Mouse (Mus musculus): ENCODE results near the gene Mdm2. TPM values are rescaled to one million over a fixed set of nuclear protein-coding genes. Genes with fewer than 3 reads are reported as not detected.

Gene Mdm2
- polyA plus RNA-seq, 1 experiment from 2014 or later, result 47.7 TPM

DNA sequence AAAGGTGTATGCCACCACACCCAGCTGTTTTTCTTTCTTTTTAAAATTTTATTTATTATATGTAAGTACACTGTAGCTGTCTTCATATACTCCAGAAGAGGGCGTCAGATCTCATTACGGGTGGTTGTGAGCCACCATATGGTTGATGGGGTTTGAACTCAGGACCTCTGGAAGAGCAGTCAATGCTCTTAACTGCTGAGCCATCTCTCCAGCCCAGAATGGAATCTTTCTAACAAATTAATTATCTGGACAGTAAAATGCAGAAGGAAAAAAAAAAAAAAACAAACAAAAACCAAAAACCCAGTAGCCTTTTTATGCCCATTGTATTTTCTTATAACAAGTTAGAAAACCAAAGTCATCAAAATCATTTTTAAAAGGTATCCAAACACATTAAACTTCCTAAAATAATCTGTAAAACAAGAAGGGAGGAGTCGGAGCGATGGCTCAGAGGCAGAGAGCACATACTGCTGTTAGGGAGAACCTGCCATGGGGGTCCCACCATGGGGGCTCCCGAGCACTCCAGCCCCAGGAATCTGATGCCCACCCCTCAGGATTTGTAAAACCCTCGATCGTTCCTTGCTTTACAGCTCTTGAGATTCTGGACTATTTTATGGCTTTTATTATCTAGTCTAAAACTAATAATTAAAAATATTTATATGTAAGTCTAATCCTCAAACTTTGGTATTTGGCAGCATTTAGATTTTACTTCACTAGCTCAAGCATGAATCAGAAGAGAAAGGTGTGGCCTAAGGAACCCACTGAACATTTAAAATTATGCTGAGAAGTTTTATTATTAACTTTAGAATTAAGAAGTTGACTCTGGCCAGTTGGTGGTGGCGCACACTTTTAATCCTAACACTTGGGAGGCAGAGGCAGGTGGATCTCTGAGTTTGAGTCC is 43.4 kb upstream of the Mdm2 start:
- no peak overlapping the region for H3K9ac ChIP-seq
- no peaks in the 10 kb centered on the region for H3K4me1 ChIP-seq
- H3K27ac ChIP-seq, result no peak overlapping the region
- H3K27me3 ChIP-seq, result no peaks in the 10 kb centered on the region
- peaks cover 79% of the 10 kb centered on the region for H3K36me3 ChIP-seq
- no peak for ATAC-seq (ENCODE audit: borderline replicate concordance, extremely low read depth, low FRiP score, low TSS enrichment)
- H3K9me3 ChIP-seq, result no peaks in the 10 kb centered on the region
- H3K4me3 ChIP-seq, result no peak overlapping the region
- 92% methylated on average over 8 of the region's 8 CpGs for WGBS
- no peak overlapping the region for H3K4me2 ChIP-seq

DNA sequence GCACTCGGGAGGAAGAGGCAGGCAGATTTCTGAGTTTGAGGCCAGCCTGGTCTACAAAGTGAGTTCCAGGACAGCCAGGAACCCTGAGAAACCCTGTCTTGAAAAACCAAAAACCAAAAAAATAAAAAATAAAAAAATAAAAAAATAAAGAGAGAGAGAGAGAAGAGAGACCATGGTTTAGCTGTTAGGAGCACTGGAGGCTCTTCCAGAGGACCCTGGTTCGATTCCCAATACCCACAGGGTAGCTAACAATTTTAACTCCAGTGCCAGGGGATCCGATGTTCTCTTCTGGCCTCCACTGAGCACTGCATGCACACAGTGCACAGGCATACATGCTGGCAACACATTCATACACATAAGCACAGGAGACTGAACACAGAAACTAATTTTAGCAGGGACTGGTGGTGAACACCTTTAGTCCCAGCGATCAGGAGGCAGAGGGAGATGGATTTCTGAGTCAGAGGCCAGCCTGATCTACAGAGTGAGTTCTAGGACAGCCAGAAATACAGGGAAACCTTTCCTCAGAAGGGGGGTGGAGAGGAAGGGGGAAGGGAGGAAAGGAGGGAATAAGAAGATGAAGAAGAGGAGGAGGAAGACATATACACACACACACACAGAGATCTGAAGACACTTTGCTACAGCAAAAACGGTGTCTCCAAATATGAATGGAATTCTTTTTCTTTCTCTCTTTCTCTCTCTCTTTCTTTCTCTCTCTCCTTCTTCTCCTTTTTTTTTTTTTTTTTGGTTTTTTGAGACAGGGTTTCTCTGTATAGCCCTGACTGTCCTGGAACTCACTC is 42.5 kb upstream of the Mdm2 start:
- Histone ChIP-seq H3K27me3 (no peaks in the 10 kb centered on the region), H3K9ac (no peak overlapping the region), H3K36me3 (peaks cover 74% of the 10 kb centered on the region), H3K9me3 (no peaks in the 10 kb centered on the region), H3K4me3 (no peak overlapping the region), H3K4me1 (no peaks in the 10 kb centered on the region), H3K4me2 (no peak overlapping the region), H3K27ac (no peak overlapping the region)
- no peak for ATAC-seq (ENCODE audit: borderline replicate concordance, extremely low read depth, low FRiP score, low TSS enrichment)
- WGBS, result 92% methylated on average over 5 of the region's 5 CpGs

- 98% methylated on average over 7 of the region's 7 CpGs for WGBS
- no peak overlapping the region for H3K4me2 ChIP-seq
- no peaks in the 10 kb centered on the region for H3K27me3 ChIP-seq
- no peaks in the 10 kb centered on the region for H3K9me3 ChIP-seq
- H3K36me3 ChIP-seq, result peaks cover 67% of the 10 kb centered on the region
- no peak overlapping the region for H3K27ac ChIP-seq
- no peak overlapping the region for H3K4me3 ChIP-seq
- no peak for ATAC-seq (ENCODE audit: borderline replicate concordance, extremely low read depth, low FRiP score, low TSS enrichment)
- no peaks in the 10 kb centered on the region for H3K4me1 ChIP-seq
- no peak overlapping the region for H3K9ac ChIP-seq
Measured at GRCm38 (mm10) chr10:117752304-117752821, 41.8 kb upstream of the Mdm2 start.

DNA sequence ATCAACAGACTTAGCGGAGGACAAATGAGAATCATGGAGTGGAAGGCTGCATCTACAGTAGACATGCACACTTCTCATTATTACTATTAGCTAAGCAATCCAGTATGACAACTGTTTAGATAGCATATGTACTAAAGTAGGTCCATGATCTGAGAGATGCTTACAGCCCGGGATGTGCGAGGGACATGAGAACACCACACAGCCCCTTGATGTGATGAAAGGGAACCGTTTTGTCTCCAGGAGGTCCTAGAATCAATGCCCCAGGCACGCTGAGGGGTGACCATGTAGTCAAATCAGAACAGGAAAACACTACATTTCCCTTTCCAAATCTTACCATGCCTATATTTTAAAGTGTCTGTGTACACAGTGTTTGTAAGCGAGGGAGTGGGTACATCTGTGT is 41.2 kb upstream of the Mdm2 start:
- H3K9me3 ChIP-seq, result no peaks in the 10 kb centered on the region
- H3K4me3 ChIP-seq, result no peak overlapping the region
- H3K36me3 ChIP-seq, result peaks cover 61% of the 10 kb centered on the region
- 95% methylated on average over 6 of the region's 6 CpGs for WGBS
- no peak for ATAC-seq (ENCODE audit: borderline replicate concordance, extremely low read depth, low FRiP score, low TSS enrichment)
- H3K4me1 ChIP-seq, result no peaks in the 10 kb centered on the region
- no peak overlapping the region for H3K27ac ChIP-seq
- no peak overlapping the region for H3K9ac ChIP-seq
- no peaks in the 10 kb centered on the region for H3K27me3 ChIP-seq
- H3K4me2 ChIP-seq, result no peak overlapping the region

DNA sequence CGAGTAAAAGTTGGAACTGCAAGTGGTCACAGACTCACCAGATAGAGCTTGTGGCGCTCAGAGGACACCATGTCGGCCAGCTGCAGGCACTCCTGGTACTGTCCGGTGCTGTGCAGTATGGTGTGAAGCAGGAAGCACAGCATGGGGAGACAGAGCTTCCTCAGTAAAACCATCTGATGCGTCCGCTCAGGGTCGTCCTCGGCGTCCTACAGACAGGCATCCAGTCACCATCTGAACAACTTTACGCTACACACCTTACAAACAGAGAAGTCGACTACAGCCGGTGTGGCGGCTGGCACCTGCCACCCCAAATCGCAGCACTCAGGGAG is 40.7 kb upstream of the Mdm2 start:
- Histone ChIP-seq H3K27me3 (no peaks in the 10 kb centered on the region), H3K27ac (no peak overlapping the region), H3K4me3 (no peak overlapping the region), H3K36me3 (peaks cover 56% of the 10 kb centered on the region), H3K9ac (no peak overlapping the region), H3K9me3 (no peaks in the 10 kb centered on the region), H3K4me2 (no peak overlapping the region), H3K4me1 (no peaks in the 10 kb centered on the region)
- ATAC-seq (ENCODE audit: borderline replicate concordance, extremely low read depth, low FRiP score, low TSS enrichment), result no peak
- 93% methylated on average over 14 of the region's 14 CpGs for WGBS

GRCm38 (mm10) chr10:117750529-117751281 is 40.1 kb upstream of the Mdm2 start:
- 95% methylated on average over 5 of the region's 5 CpGs for WGBS
- no peak for ATAC-seq (ENCODE audit: borderline replicate concordance, extremely low read depth, low FRiP score, low TSS enrichment)

DNA sequence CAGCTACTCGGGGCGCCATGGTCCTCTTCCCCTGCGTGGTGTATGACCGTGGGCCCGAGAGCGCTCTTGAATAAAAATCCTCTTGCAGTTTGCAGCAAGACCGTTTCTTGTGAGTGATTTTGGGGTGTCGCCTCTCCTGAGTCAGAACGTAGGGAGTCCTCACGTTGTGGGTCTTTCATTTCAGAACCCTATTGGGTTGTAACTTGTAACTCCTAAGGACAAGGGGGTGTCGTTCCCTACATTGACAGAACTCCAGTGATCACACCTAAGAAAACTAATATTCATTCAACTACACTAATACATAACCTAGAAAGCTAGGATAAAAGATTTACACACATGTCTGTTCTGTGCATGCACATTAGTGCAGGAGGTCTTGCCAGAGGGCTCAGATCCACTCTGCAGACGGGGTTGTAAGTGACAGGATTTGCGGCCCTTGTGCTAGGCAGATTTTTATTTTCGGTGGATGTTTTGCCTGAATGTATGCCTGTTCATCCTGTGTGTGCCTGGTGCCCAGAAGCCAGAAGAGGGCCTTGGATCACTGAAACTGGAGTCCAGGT is 39.3 kb upstream of the Mdm2 start:
- H3K4me3 ChIP-seq, result no peak overlapping the region
- no peaks in the 10 kb centered on the region for H3K9me3 ChIP-seq
- no peak overlapping the region for H3K9ac ChIP-seq
- H3K36me3 ChIP-seq, result peaks cover 42% of the 10 kb centered on the region
- no peak overlapping the region for H3K4me2 ChIP-seq
- 93% methylated on average over 14 of the region's 14 CpGs for WGBS
- no peak overlapping the region for H3K27ac ChIP-seq
- 0 out of 2 replicates have a peak, but pooled peaks cover 6% of the 10 kb centered on the region for H3K4me1 ChIP-seq
- no peak for ATAC-seq (ENCODE audit: borderline replicate concordance, extremely low read depth, low FRiP score, low TSS enrichment)
- H3K27me3 ChIP-seq, result no peaks in the 10 kb centered on the region

More at GRCm38 (mm10) chr10:117750529-117751281, 40.1 kb upstream of the Mdm2 start:
- no peaks in the 10 kb centered on the region for H3K27me3 ChIP-seq
- H3K9me3 ChIP-seq, result no peaks in the 10 kb centered on the region
- peaks cover 50% of the 10 kb centered on the region for H3K36me3 ChIP-seq
- H3K4me2 ChIP-seq, result no peak overlapping the region
- H3K4me3 ChIP-seq, result no peak overlapping the region
- H3K27ac ChIP-seq, result no peak overlapping the region
- no peaks in the 10 kb centered on the region for H3K4me1 ChIP-seq
- no peak overlapping the region for H3K9ac ChIP-seq

- Histone ChIP-seq H3K27ac (no peak overlapping the region), H3K9ac (no peak overlapping the region), H3K4me2 (no peak overlapping the region), H3K9me3 (no peaks in the 10 kb centered on the region), H3K4me1 (peaks cover 8% of the 10 kb centered on the region; the same call in 1 of the 2 replicates), H3K4me3 (no peak overlapping the region), H3K27me3 (no peaks in the 10 kb centered on the region), H3K36me3 (peaks cover 38% of the 10 kb centered on the region)
- ATAC-seq (ENCODE audit: borderline replicate concordance, extremely low read depth, low FRiP score, low TSS enrichment), result no peak
- 94% methylated on average over 10 of the region's 10 CpGs for WGBS
Measured at GRCm38 (mm10) chr10:117749050-117749686, 38.6 kb upstream of the Mdm2 start.

DNA sequence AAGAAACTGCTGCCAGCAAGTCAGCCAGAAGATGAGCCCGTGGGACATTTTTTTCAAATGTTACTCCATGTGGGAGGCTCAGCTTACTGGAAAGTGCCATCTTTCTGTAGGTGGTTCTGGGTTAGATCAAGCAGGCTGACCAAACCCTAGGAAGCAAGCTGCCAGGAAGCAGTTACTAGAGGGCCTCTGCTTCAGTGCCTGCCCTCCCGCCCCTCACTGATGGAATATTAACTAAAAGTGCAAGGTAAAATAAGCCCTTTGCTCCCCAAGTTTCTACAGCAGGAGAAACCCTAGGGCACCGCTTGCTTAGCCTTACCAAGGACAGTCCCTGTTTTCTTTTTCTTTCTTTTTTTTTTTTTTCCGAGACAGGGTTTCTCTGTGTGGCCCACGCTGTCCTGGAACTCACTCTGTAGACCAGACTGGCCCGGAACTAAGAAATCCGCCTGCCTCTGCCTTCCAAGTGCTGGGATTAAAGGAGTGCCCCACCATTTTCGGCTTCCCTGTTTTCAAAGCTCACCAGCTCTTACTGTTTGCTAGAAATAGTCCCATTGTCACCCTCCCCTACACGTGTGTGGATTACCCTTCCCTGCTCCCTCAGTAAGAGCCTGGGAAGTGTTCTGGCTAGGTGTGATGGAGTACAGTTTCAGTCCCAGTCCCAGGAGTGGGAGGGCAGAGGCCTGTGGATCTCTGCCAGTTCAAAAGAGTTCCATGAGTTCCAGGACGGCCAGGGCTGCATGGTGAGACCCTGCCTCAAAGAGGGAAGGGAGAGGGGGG is 37.9 kb upstream of the Mdm2 start:
- no peaks in the 10 kb centered on the region for H3K9me3 ChIP-seq
- no peak for ATAC-seq (ENCODE audit: borderline replicate concordance, extremely low read depth, low FRiP score, low TSS enrichment)
- peaks cover 8% of the 10 kb centered on the region; the same call in 1 of the 2 replicates for H3K4me1 ChIP-seq
- no peaks in the 10 kb centered on the region for H3K27me3 ChIP-seq
- peaks cover 38% of the 10 kb centered on the region for H3K36me3 ChIP-seq
- H3K9ac ChIP-seq, result no peak overlapping the region
- H3K27ac ChIP-seq, result no peak overlapping the region
- 85% methylated on average over 10 of the region's 10 CpGs for WGBS
- no peak overlapping the region for H3K4me3 ChIP-seq
- H3K4me2 ChIP-seq, result no peak overlapping the region

GRCm38 (mm10) chr10:117747711-117748110 is 37.2 kb upstream of the Mdm2 start:
- peaks cover 8% of the 10 kb centered on the region; the same call in 1 of the 2 replicates for H3K4me1 ChIP-seq
- H3K27me3 ChIP-seq, result no peaks in the 10 kb centered on the region
- 82% methylated on average over 7 of the region's 7 CpGs for WGBS
- no peak overlapping the region for H3K27ac ChIP-seq
- H3K4me2 ChIP-seq, result no peak overlapping the region
- ATAC-seq (ENCODE audit: borderline replicate concordance, extremely low read depth, low FRiP score, low TSS enrichment), result no peak
- no peaks in the 10 kb centered on the region for H3K9me3 ChIP-seq
- H3K36me3 ChIP-seq, result peaks cover 33% of the 10 kb centered on the region
- no peak overlapping the region for H3K9ac ChIP-seq
- H3K4me3 ChIP-seq, result no peak overlapping the region
